Mouse (Mus musculus) limb, embryonic 12.5 days (tissue): ENCODE results near the gene Srrm4. TPM values are rescaled to one million over a fixed set of nuclear protein-coding genes. Genes with fewer than 3 reads are reported as not detected.

ENCODE experiments used
- ATAC-seq: fragments of 200-750 bp; cut with Nextera tagmentation; 2 replicates; pipeline ENCODE4 v1.8.0; 2017; ENCODE audit warnings: low read depth, moderate TSS enrichment; ENCODE audit not compliant: insufficient number of reproducible peaks, insufficient read depth, low FRiP score, low TSS enrichment
- H3K27ac ChIP-seq: fragments of 300-500 bp; sonication (generic); 2 replicates; pipeline ENCODE4 v1.5.1; 2016; ENCODE audit warnings: mild to moderate bottlenecking, moderate library complexity
- H3K27me3 ChIP-seq: fragments of 300-500 bp; sonication (generic); 2 replicates; pipeline ENCODE4 v1.6.1; 2016; ENCODE audit warnings: mild to moderate bottlenecking, moderate library complexity
- H3K36me3 ChIP-seq: fragments of 300-500 bp; sonication (generic); 2 replicates; pipeline ENCODE4 v1.6.1; 2016; ENCODE audit warnings: mild to moderate bottlenecking, moderate library complexity
- H3K4me1 ChIP-seq: fragments of 300-500 bp; sonication (generic); replicated peaks from 2 replicates; pipeline ENCODE4 v1.6.1; 2016
- H3K4me2 ChIP-seq: fragments of 300-500 bp; sonication (generic); 2 replicates; pipeline ENCODE4 v1.6.1; 2016; ENCODE audit warnings: mild to moderate bottlenecking, moderate library complexity
- H3K4me3 ChIP-seq: fragments of 300-500 bp; sonication (generic); replicated peaks from 2 replicates; pipeline ENCODE4 v1.5.1; 2016; ENCODE audit warnings: mild to moderate bottlenecking
- H3K9ac ChIP-seq: fragments of 300-500 bp; sonication (generic); replicated peaks from 2 replicates; pipeline ENCODE4 v1.6.1; 2016; ENCODE audit warnings: mild to moderate bottlenecking, moderate library complexity
- H3K9me3 ChIP-seq: fragments of 300-500 bp; sonication (generic); 2 replicates; pipeline ENCODE4 v1.6.1; 2016; ENCODE audit warnings: mild to moderate bottlenecking, moderate library complexity
- WGBS: fragments of 180-500 bp; shearing (Covaris S2); methylation state at CpG from one replicate; pipeline ENCODE4 v1.1.7; 2016; 5-methylcytosine and 5-hydroxymethylcytosine counted together
- polyA plus RNA-seq: library from polyadenylated mRNA; unstranded; fragments of >200 nt; fragmentation: Nextera tagmentation; extraction: Ambion mirVana; gene quantifications from 2 replicates; pipeline ENCODE4 v1.2.1, GENCODE M21; 2016

Gene Srrm4
- polyA plus RNA-seq, 1 experiment from 2014 or later = 0.09 TPM

- no peak for ATAC-seq
- H3K4me3 ChIP-seq = no peak overlapping the region
- H3K9ac ChIP-seq = no peak overlapping the region
- H3K9me3 ChIP-seq = no peaks in the 10 kb centered on the region
- H3K27ac ChIP-seq = no peak overlapping the region
- H3K36me3 ChIP-seq = no peaks in the 10 kb centered on the region
- H3K27me3 ChIP-seq = no peaks in the 10 kb centered on the region
- no peaks in the 10 kb centered on the region for H3K4me1 ChIP-seq
- 73% methylated on average over 8 of the region's 8 CpGs for WGBS
- H3K4me2 ChIP-seq = no peak overlapping the region
These were observed 191.4 kb downstream of the Srrm4 start for GRCm38 (mm10) chr5:116400042-116400730.

- Histone ChIP-seq H3K27ac (no peak overlapping the region), H3K4me2 (no peak overlapping the region), H3K9ac (no peak overlapping the region), H3K36me3 (no peaks in the 10 kb centered on the region), H3K4me3 (no peak overlapping the region), H3K27me3 (no peaks in the 10 kb centered on the region), H3K4me1 (no peaks in the 10 kb centered on the region), H3K9me3 (no peaks in the 10 kb centered on the region)
- ATAC-seq = no peak
- WGBS = 85% methylated on average over 5 of the region's 5 CpGs
These were observed 195.5 kb downstream of the Srrm4 start for GRCm38 (mm10) chr5:116396104-116396503.

GRCm38 (mm10) chr5:116392603-116393002 lies 199.0 kb downstream of the Srrm4 start:
- ATAC-seq = no peak
- H3K4me1 ChIP-seq = no peaks in the 10 kb centered on the region
- no peak overlapping the region for H3K4me3 ChIP-seq
- no peak overlapping the region for H3K27ac ChIP-seq
- H3K27me3 ChIP-seq = no peaks in the 10 kb centered on the region
- no peaks in the 10 kb centered on the region for H3K36me3 ChIP-seq
- WGBS = 83% methylated on average over 9 of the region's 9 CpGs
- H3K4me2 ChIP-seq = no peak overlapping the region
- no peak overlapping the region for H3K9ac ChIP-seq
- no peaks in the 10 kb centered on the region for H3K9me3 ChIP-seq

GRCm38 (mm10) chr5:116389856-116390542 lies 201.6 kb downstream of the Srrm4 start:
- H3K27me3 ChIP-seq = no peaks in the 10 kb centered on the region
- H3K4me2 ChIP-seq = no peak overlapping the region
- no peaks in the 10 kb centered on the region for H3K36me3 ChIP-seq
- H3K9me3 ChIP-seq = no peaks in the 10 kb centered on the region
- H3K4me3 ChIP-seq = no peak overlapping the region
- no peak overlapping the region for H3K9ac ChIP-seq
- WGBS = 70% methylated on average over 15 of the region's 15 CpGs
- H3K27ac ChIP-seq = no peak overlapping the region
- H3K4me1 ChIP-seq = no peaks in the 10 kb centered on the region
- no peak; the same call in 1 of the 2 replicates for ATAC-seq

GRCm38 (mm10) chr5:116389321-116389720 lies 202.3 kb downstream of the Srrm4 start:
- Histone ChIP-seq H3K9ac (no peak overlapping the region), H3K4me3 (no peak overlapping the region), H3K36me3 (no peaks in the 10 kb centered on the region), H3K4me2 (no peak overlapping the region), H3K4me1 (no peaks in the 10 kb centered on the region), H3K9me3 (no peaks in the 10 kb centered on the region), H3K27me3 (no peaks in the 10 kb centered on the region), H3K27ac (no peak overlapping the region)
- no peak for ATAC-seq
- 81% methylated on average over 4 of the region's 4 CpGs for WGBS

Other genes starting within 250 kb of the Srrm4 start
- 12.0 TPM in 2 replicates for gene Hspb8, start 169.0 kb downstream of the Srrm4 start, polyA plus RNA-seq